Mouse (Mus musculus) kidney, adult 8-10 months (tissue): Measurements from ENCODE around the gene Smarcc2.

Experiments
- DNase-seq, 2 experiments: peaks; one replicate each; pipeline ENCODE4 v3.0.0; 2022

Gene Smarcc2

DNA sequence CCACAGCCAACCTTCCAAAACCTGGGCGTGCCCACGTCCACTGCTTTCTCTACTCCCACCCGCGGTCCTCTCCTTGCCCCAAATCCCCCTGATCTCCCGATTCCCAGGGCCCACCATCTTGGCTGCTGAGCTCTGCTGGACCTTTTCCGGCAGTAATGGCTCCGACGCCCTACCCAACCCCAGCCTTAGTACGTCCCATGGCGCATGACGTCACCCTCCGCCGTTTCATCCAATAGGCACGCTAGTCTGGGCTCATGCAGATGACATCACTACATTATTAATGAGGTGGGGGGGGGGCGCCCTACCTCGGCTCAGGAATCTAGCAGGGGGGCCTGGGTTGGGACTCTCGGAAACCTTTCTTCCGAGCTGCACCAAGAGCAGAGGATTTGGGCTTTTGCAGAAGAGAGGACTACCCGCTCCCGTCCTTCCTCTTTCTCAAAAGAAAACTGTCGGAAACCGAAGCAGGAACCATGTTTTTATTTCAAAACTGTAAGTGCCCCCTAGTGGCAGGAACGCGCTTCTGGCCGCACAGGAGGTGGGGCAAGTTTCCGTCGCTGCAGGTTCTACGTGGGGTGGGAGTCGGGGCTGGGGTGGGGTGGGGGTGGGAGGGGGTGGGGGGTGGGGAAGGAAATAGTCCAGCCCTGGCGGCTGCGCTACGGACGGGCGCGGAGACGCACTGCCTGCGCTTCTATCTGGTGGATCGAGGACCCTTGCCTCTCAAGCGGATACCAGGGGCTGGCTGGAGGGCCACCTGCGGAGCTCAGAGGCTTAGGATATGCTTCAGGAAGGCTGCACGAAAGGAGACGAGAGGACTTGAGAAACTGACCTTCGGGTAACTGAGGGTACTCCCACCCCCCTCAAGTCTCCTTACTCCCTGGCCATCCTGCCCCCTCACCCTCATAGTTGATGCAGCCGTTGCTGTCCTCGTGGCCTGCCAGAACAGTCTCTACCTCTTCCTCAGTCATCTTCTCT, 34.9 kb downstream of the Smarcc2 start, which contains the start of gene Myl6:
Myl6 (minus strand) TSS at position 451 of the 972 bp plus-strand sequence.
- peak; percentile 98 to 99 for DNase-seq

DNA sequence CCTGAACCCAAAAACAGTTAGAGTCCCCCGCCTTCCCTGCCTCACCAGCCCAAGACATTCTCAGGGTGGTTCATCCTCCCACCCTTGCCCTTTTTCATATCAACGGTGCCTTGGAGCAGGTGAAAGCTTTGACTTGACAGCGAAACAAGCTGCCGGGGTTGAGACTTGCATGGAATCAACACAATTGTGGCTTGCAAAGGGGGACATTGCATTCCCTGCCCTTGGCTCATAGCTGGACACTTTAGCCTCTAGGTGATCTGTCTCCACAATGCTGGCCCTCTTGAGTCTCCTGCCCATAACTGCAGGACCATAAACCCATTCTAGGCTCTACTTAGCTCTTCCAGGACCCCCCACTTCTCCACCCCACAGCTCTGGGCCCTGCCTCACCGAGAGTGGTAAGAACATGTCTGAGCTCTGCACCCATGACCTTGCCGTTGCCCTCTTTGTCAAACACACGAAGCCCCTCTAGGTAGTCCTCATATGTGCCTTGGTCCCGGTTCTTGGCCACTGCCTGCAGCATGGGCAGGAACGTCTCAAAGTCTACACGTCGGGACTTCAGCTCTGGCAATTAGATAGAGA, 35.7 kb downstream of the Smarcc2 start:
- no peak for DNase-seq

DNA sequence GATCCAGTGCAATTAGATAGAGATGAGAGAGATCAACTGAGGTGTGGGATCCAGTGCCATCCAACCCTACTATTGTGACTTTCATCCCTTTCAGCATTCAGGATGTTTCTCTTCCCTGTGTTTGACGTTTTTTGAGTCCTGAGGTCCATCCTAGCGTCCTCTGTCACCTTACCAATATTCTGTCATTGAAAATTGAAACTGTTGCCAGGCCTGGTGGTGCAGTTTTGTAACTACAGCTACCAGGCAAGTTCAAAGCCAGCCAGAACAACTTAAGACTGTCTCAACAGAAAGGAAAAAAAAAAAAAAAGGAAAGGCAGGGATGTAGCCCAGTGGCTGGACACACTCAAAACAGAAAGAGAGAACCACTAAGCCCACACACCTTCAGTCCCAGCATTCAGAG, 36.2 kb downstream of the Smarcc2 start:
- DNase-seq = no peak

- no peak for DNase-seq
Observed at GRCm38 (mm10) chr10:128495903-128496302, 36.9 kb downstream of the Smarcc2 start.

- no peak for DNase-seq
Observed at GRCm38 (mm10) chr10:128496509-128497077, 37.5 kb downstream of the Smarcc2 start.

- no peak for DNase-seq
Observed at GRCm38 (mm10) chr10:128497134-128497737, 38.2 kb downstream of the Smarcc2 start.

GRCm38 (mm10) chr10:128498590-128498989, 39.5 kb downstream of the Smarcc2 start, which contains the start of gene Myl6b:
Myl6b (minus strand) TSS chr10:128498685.
- DNase-seq = peak; percentile 96 to 98

GRCm38 (mm10) chr10:128499116-128499671, 40.1 kb downstream of the Smarcc2 start:
- peak; percentile 50 to 67 for DNase-seq

DNA sequence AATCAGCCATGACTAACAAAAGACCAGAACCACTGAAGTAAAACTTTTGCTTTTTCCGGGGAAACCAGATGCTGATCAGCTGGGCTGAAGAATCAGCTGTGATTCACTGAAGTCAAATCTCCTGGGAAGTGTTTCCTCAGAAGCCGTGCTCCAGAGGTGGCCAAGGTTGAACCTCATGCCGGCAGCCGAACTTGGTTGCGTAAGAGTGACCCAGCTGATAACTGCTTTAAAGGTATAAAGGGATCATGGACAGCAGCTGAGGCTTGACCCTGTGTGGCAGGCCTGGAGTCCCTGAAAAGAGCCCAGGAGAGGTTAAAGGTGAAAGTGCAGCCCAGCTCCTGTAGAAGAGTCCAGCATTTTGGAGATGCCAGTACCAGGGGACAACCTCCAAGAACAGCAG, 43.3 kb downstream of the Smarcc2 start:
- DNase-seq = peak in 1 of 2 experiments; percentile 41

DNA sequence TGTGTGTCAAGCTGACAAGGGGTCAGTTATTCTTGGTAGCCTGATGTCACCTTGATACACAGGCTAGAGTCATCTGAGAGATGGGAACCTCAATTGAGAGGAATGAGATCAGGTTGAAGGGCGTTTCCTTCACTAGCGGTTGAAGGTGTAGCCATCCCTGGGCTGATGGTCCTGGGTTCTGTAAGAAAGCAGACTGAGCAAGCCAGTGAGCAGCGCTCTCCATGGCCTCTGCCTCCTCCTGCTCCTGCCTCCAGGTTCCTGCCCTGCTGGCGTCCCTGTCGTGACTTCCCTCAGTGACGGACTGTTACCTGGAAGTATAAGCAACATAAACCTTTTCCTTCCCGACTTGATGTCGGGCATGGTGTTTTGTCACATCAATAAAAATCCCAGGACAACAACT, 44.5 kb downstream of the Smarcc2 start:
- DNase-seq = no peak

DNA sequence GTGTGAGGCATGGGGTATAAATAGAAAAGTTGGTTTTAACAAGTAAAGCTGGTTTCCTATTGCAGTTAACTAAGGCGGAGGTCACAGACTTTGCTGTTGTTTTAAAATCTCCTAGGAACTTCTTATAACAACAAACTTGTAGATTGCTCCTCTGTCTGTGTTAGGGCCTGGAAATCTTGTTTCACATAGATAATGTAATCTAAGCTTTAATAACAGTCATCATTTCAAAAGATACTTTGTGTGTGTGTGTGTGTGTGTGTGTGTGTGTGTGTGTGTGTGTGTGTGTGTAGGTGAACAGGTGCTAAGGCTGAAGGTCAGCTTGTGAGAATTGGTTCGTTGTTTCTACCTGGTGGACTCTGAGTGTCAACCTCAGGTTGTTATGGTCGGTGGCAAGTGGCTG, 45.0 kb downstream of the Smarcc2 start:
- DNase-seq = no peak

DNA sequence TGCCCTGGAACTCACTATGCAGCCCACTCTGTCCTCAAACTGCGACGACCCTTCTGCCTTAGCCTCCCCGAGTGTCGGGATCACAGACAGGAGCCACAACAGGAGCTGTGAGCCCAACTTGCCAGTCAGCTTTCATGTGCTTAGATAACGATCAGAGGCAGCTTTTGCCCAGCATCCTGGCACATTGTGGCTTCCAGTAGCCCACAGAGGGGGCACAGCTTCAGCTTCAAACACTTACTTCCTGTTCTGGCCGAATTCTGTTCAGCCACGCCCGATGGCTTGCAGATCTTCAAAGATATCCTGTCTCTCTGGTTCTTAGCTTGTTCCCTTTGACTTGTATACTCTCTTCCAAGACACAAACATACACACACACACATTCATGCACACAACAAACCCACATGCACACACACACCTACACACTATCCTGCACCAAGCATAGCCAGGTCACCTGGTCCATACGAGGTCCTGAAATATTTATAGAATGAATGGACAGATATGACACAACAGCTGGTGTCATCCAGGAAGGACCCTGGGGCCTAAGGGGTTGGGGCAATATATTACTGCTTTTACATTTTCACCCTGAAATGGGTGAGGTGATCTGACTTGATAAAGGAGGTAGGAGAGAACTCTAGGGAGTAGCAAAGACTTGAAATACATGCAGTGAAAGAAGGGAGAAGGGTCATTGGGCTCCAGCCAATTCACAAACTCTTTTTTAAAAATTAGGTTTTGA, 45.8 kb downstream of the Smarcc2 start:
- DNase-seq = no peak

- peak; percentile 47 to 60 for DNase-seq
Observed at GRCm38 (mm10) chr10:128505371-128505667, 46.3 kb downstream of the Smarcc2 start.

- DNase-seq = no peak
Observed at GRCm38 (mm10) chr10:128505974-128506373, 46.9 kb downstream of the Smarcc2 start.

- no peak for DNase-seq
Observed at GRCm38 (mm10) chr10:128508260-128508659, 49.2 kb downstream of the Smarcc2 start.

DNA sequence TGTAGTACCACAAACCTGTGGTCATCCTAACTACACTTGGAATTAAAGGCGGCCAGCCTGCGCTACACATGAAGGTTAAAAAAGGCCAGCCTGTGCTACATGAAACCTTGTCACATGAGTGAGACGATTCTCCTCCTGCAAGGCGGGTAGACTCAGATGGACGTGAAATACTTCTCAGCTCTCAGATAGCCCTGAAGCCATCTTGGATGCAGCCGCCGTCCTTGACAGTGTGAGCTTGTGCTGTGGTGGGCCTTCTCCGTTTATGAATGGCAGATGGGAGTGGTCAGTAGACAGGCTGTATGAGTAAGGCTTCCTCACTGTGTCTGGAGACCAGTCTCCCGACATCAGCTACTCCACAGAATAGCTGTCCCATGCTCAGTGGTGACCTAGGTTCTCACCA, 50.2 kb downstream of the Smarcc2 start:
- DNase-seq = no peak

DNA sequence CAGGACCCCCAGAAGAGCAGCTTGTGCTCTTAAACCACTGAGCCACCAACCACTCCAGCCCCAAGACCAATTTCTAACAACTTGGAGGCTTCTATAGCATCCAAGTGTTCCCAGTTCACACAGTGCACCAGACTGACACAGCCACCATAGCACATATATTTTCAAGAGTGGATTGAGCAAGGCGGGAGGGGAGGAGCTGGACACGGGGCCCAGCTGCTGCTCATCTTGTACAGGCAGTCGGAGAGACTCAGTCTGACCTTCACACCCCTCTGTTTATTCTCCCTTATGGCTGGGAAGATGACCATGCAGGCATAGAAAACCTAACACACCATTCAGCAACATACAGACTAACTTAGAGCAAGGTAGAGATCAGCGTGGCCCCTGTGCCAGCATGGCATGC, 50.8 kb downstream of the Smarcc2 start:
- DNase-seq = no peak

DNA sequence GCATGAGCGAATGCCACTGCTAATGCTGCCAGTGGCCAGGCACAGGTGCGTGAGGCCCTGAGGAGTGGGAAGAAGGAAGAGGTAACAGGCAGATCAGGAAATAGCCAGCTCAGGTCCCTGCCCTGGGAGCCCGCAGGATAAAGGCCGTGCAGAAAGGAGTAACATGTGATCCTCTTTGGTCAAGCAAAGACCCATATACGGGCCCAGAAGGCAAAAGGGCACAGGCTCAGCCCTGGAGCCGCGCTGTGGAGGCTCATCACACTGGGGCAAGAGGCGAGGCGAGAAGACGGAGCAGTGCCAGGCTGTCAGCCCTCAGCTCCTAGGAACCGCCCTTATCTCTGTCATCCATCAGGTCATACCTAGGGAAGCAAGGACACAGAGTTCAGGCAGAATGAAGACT, 51.3 kb downstream of the Smarcc2 start:
- no peak for DNase-seq

- no peak for DNase-seq
Observed at GRCm38 (mm10) chr10:128511189-128511588, 52.1 kb downstream of the Smarcc2 start.

DNA sequence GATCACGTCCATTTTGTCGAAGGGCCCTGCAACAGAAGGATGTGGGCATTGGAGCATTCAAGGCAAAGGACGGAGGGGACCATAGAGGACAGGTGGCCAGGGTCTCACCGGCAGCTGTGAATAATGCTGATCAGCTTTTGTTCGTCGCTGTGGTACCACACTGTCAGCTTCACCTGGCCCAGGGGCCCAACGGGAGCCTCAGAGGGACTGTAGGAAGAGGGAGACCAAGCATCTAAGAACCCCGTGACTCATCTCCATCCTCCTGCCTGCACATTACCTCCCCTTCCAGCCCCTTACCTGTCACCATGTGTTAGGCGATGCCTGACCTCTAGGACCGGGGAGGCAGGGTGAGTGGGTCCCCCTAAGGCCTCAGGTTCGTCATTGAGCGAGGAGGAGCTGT, 52.7 kb downstream of the Smarcc2 start:
- no peak for DNase-seq

- DNase-seq = no peak
Observed at GRCm38 (mm10) chr10:128515044-128515443, 56.0 kb downstream of the Smarcc2 start.

GRCm38 (mm10) chr10:128516029-128516428, 57.0 kb downstream of the Smarcc2 start:
- DNase-seq = no peak
